Mouse (Mus musculus) embryonic facial prominence, embryonic 12.5 days (tissue): ENCODE measurements around the gene Gm973. TPM values are rescaled to one million over a fixed set of nuclear protein-coding genes. Genes with fewer than 3 reads are reported as not detected.
"Not testable (repeated sequence)": the region's sequence is repeated elsewhere in the genome, so short reads cannot be mapped to it uniquely, and the experiment has no call there.

Source experiments
- ATAC-seq: fragments of 200-750 bp; cut with Nextera tagmentation; 2 replicates; pipeline ENCODE4 v1.8.0; 2017; ENCODE audit not compliant: insufficient number of reproducible peaks, insufficient read depth, low FRiP score, low TSS enrichment
- H3K27ac ChIP-seq: fragments of 300-500 bp; sonication (generic); 2 replicates; pipeline ENCODE4 v1.5.1; 2016; ENCODE audit warnings: mild to moderate bottlenecking
- H3K27me3 ChIP-seq: fragments of 300-500 bp; sonication (generic); 2 replicates; pipeline ENCODE4 v1.6.1; 2016; ENCODE audit warnings: mild to moderate bottlenecking, moderate library complexity
- H3K36me3 ChIP-seq: fragments of 300-500 bp; sonication (generic); 2 replicates; pipeline ENCODE4 v1.6.1; 2016; ENCODE audit warnings: mild to moderate bottlenecking
- H3K4me1 ChIP-seq: fragments of 300-500 bp; sonication (generic); 2 replicates; pipeline ENCODE4 v1.6.1; 2016
- H3K4me2 ChIP-seq: fragments of 300-500 bp; sonication (generic); replicated peaks from 2 replicates; pipeline ENCODE4 v1.6.1; 2016; ENCODE audit warnings: mild to moderate bottlenecking, moderate library complexity
- H3K4me3 ChIP-seq: fragments of 300-500 bp; sonication (generic); 2 replicates; pipeline ENCODE4 v1.5.1; 2016; ENCODE audit warnings: mild to moderate bottlenecking
- H3K9ac ChIP-seq: fragments of 300-500 bp; sonication (generic); 2 replicates; pipeline ENCODE4 v1.6.1; 2016; ENCODE audit warnings: mild to moderate bottlenecking, moderate library complexity
- H3K9me3 ChIP-seq: fragments of 300-500 bp; sonication (generic); 2 replicates; pipeline ENCODE4 v1.6.1; 2016; ENCODE audit warnings: mild to moderate bottlenecking, moderate library complexity
- WGBS: fragments of 180-500 bp; shearing (Covaris S2); methylation state at CpG from one replicate; pipeline ENCODE4 v1.1.7; 2016; 5-methylcytosine and 5-hydroxymethylcytosine counted together
- polyA plus RNA-seq: library from polyadenylated mRNA; unstranded; fragments of >200 nt; fragmentation: Nextera tagmentation; extraction: Ambion mirVana; gene quantifications from 2 replicates; pipeline ENCODE4 v1.2.1, GENCODE M21; 2016

Gm973 gene
- polyA plus RNA-seq, 1 experiment from 2014 or later: 0.82 TPM

- no peak for ATAC-seq
- no peak overlapping the region for H3K9ac ChIP-seq
- H3K4me2 ChIP-seq: no peak overlapping the region
- H3K9me3 ChIP-seq: no peaks in the 10 kb centered on the region
- H3K4me3 ChIP-seq: no peak overlapping the region
- H3K27ac ChIP-seq: no peak overlapping the region
- no peaks in the 10 kb centered on the region for H3K36me3 ChIP-seq
- no peaks in the 10 kb centered on the region for H3K27me3 ChIP-seq
- no peaks in the 10 kb centered on the region for H3K4me1 ChIP-seq
- WGBS: 39% methylated on average over 6 of the region's 6 CpGs
These were observed 97.7 kb downstream of the Gm973 start for GRCm38 (mm10) chr1:59613795-59614194.

DNA sequence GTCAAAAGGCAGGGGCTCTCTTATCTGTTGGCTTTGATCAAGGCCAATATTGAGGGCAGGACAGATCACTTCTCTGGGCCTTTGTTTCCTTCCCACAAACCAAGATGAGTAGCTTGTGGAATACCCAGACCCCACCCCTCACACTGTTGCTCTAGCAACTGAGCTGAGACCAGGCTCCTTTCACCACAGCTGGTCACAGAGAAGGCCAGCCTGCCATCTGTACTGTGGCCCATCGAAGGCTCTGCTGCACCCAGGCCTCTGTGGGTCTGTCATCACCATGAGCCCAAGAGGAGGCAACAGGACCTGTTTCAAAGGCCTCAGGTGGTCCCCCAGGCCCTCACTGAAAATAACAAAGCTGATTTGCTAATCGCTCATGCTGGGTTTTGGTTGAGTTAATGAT is 99.0 kb downstream of the Gm973 start:
- H3K36me3 ChIP-seq: no peaks in the 10 kb centered on the region
- ATAC-seq: 0 out of 2 replicates have a peak, but pooled peaks have one; percentile 52
- H3K4me3 ChIP-seq: no peak overlapping the region
- no peak overlapping the region for H3K27ac ChIP-seq
- H3K4me2 ChIP-seq: no peak overlapping the region
- WGBS: 83% methylated on average over 2 of the region's 2 CpGs
- no peaks in the 10 kb centered on the region for H3K4me1 ChIP-seq
- no peaks in the 10 kb centered on the region for H3K27me3 ChIP-seq
- H3K9ac ChIP-seq: no peak overlapping the region
- H3K9me3 ChIP-seq: no peaks in the 10 kb centered on the region

DNA sequence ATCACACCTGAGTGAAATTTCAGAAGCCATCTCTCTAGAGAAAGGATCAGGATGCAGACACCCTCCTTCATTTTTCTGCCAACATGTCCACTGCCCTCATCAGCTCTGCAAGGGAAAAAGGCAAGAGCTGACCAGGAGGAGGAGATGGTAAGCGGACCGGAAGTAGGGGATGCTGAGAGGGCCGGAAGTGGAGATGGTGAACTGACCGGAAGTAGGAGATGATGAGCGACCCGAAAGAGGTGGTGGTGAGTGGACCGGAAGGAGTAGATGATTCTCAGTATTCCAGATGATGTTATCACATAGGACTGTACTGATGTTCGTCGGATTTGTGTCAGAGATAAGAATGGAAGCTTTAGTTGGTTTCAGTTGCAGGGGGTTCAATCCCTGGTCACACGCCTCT is 103.1 kb downstream of the Gm973 start:
- no peak overlapping the region for H3K27ac ChIP-seq
- H3K4me3 ChIP-seq: no peak overlapping the region
- WGBS: 90% methylated on average over 10 of the region's 10 CpGs
- H3K4me2 ChIP-seq: no peak overlapping the region
- H3K36me3 ChIP-seq: no peaks in the 10 kb centered on the region
- no peaks in the 10 kb centered on the region for H3K4me1 ChIP-seq
- H3K9me3 ChIP-seq: no peaks in the 10 kb centered on the region
- no peak for ATAC-seq
- no peak overlapping the region for H3K9ac ChIP-seq
- no peaks in the 10 kb centered on the region for H3K27me3 ChIP-seq

GRCm38 (mm10) chr1:59623325-59624017 is 107.4 kb downstream of the Gm973 start:
- Histone ChIP-seq H3K4me1 (no peaks in the 10 kb centered on the region), H3K27ac (no peak overlapping the region), H3K4me3 (no peak overlapping the region), H3K27me3 (no peaks in the 10 kb centered on the region), H3K9ac (no peak overlapping the region), H3K36me3 (no peaks in the 10 kb centered on the region), H3K4me2 (no peak overlapping the region), H3K9me3 (no peaks in the 10 kb centered on the region)
- WGBS: 33% methylated on average over 5 of the region's 5 CpGs
- ATAC-seq: peak; percentile 79; the same call in 1 of the 2 replicates

- Histone ChIP-seq H3K36me3 (no peaks in the 10 kb centered on the region), H3K4me1 (0 out of 2 replicates have a peak, but pooled peaks cover 4% of the 10 kb centered on the region), H3K27me3 (no peaks in the 10 kb centered on the region), H3K4me3 (no peak overlapping the region), H3K27ac (no peak overlapping the region), H3K4me2 (no peak overlapping the region), H3K9me3 (no peaks in the 10 kb centered on the region), H3K9ac (no peak overlapping the region)
- no peak for ATAC-seq
- 92% methylated on average over 5 of the region's 5 CpGs for WGBS
These were observed 109.3 kb downstream of the Gm973 start for GRCm38 (mm10) chr1:59625410-59625809.

GRCm38 (mm10) chr1:59629194-59629593 is 113.1 kb downstream of the Gm973 start:
- H3K27me3 ChIP-seq: no peaks in the 10 kb centered on the region
- H3K36me3 ChIP-seq: no peaks in the 10 kb centered on the region
- H3K4me3 ChIP-seq: no peak overlapping the region
- no peaks in the 10 kb centered on the region for H3K9me3 ChIP-seq
- H3K9ac ChIP-seq: no peak overlapping the region
- 34% methylated on average over 6 of the region's 6 CpGs for WGBS
- H3K4me2 ChIP-seq: no peak overlapping the region
- H3K27ac ChIP-seq: no peak overlapping the region
- ATAC-seq: no peak
- H3K4me1 ChIP-seq: peaks cover 13% of the 10 kb centered on the region; the same call in 1 of the 2 replicates

- H3K27me3 ChIP-seq, H3K4me3 ChIP-seq, H3K27ac ChIP-seq, H3K36me3 ChIP-seq, ATAC-seq, H3K9me3 ChIP-seq, H3K9ac ChIP-seq, H3K4me2 ChIP-seq: not testable (repeated sequence)
- peaks cover 13% of the 10 kb centered on the region; the same call in 1 of the 2 replicates for H3K4me1 ChIP-seq
- 89% methylated on average over 6 of the region's 6 CpGs for WGBS
These were observed 114.3 kb downstream of the Gm973 start for GRCm38 (mm10) chr1:59630356-59630755.

DNA sequence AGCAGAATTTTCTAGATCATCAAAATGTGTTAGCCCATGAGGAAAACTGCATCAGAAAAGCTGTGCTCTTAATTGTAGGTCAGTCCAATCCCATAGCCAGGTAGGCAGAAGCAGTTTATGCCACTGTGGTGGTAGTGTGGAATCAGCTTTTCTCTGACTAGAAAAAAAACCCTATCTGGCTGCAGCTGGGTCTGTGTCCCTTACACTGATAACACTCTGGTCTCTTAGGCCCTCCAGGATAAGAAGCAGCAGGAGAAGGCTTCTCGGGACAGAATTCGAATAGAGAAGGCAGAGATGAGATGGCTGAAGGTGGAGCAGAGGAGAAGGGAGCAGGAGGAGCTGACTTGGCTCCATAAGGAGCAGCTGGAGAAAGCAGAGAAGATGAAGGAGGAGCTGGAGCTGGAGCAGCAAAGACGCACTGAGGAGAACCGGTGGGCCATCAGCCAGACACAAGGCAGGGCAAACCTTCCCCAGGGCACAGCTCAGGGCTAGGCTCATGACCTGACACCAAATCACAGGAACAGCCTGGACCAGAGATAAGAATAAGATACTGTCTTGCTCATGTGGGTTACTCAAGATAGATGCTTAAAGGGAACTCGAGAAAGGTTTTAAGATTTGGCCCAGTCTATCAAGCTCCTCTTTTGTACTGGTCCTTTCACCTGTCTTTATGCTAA is 116.1 kb downstream of the Gm973 start:
- Histone ChIP-seq H3K9me3 (no peaks in the 10 kb centered on the region), H3K4me2 (no peak overlapping the region), H3K27me3 (no peaks in the 10 kb centered on the region), H3K4me3 (no peak overlapping the region), H3K4me1 (peaks cover 13% of the 10 kb centered on the region; the same call in 1 of the 2 replicates), H3K9ac (no peak overlapping the region), H3K27ac (no peak overlapping the region), H3K36me3 (no peaks in the 10 kb centered on the region)
- 85% methylated on average over 5 of the region's 5 CpGs for whole genome bisulfite sequencing
- no peak for ATAC-seq

DNA sequence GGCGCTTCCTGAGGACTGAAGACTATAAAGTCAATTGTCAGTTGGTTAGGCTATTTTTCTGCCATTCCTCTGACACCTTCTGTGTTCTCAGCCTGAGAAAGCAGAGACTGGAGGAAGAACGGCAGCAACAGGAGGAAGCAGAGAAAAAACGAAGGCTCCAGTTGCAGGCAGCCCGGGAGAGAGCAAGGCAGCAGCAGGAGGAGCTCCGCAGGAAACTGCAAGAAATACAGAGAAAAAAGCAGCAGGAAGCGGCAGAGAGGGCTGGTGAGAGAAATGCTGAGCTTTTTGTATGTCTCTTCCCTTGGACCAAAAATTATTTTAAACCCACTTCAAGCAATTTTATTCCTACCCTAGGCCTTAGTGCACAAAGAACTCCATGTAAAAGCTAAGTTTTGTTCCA is 117.0 kb downstream of the Gm973 start:
- no peaks in the 10 kb centered on the region for H3K9me3 ChIP-seq
- 12% methylated on average over 6 of the region's 6 CpGs for WGBS
- H3K4me3 ChIP-seq: no peak overlapping the region
- no peaks in the 10 kb centered on the region for H3K36me3 ChIP-seq
- H3K4me1 ChIP-seq: peaks cover 13% of the 10 kb centered on the region; the same call in 1 of the 2 replicates
- ATAC-seq: no peak
- peak overlapping the region; percentile 30 for H3K4me2 ChIP-seq
- H3K27ac ChIP-seq: peak overlapping the region; percentile 83
- H3K27me3 ChIP-seq: no peaks in the 10 kb centered on the region
- 0 out of 2 replicates have a peak overlapping the region, but pooled peaks have one; percentile 19 for H3K9ac ChIP-seq

- Histone ChIP-seq H3K4me1 (peaks cover 9% of the 10 kb centered on the region; the same call in 1 of the 2 replicates), H3K9ac (no peak overlapping the region), H3K27me3 (no peaks in the 10 kb centered on the region), H3K36me3 (0 out of 2 replicates have a peak, but pooled peaks cover 7% of the 10 kb centered on the region), H3K27ac (no peak overlapping the region), H3K4me2 (no peak overlapping the region), H3K4me3 (no peak overlapping the region), H3K9me3 (no peaks in the 10 kb centered on the region)
- WGBS: 68% methylated on average over 1 of the region's 1 CpGs
- ATAC-seq: no peak
These were observed 120.3 kb downstream of the Gm973 start for GRCm38 (mm10) chr1:59636349-59636748.

- no peak for ATAC-seq
These were observed 122.3 kb downstream of the Gm973 start for GRCm38 (mm10) chr1:59638371-59638770.

GRCm38 (mm10) chr1:59642488-59642887 is 126.4 kb downstream of the Gm973 start:
- ATAC-seq: no peak
- Histone ChIP-seq H3K4me3 (no peak overlapping the region), H3K9me3 (no peaks in the 10 kb centered on the region), H3K9ac (no peak overlapping the region), H3K4me1 (no peaks in the 10 kb centered on the region), H3K36me3 (peaks cover 35% of the 10 kb centered on the region), H3K27ac (no peak overlapping the region), H3K27me3 (no peaks in the 10 kb centered on the region), H3K4me2 (no peak overlapping the region)
- WGBS: 91% methylated on average over 1 of the region's 1 CpGs

More at GRCm38 (mm10) chr1:59638371-59638770, 122.3 kb downstream of the Gm973 start:
- no peak overlapping the region for H3K27ac ChIP-seq
- no peak overlapping the region for H3K4me3 ChIP-seq
- no peak overlapping the region for H3K4me2 ChIP-seq
- peaks cover 8% of the 10 kb centered on the region; the same call in 1 of the 2 replicates for H3K4me1 ChIP-seq
- no peaks in the 10 kb centered on the region for H3K27me3 ChIP-seq
- 79% methylated on average over 3 of the region's 3 CpGs for WGBS
- no peaks in the 10 kb centered on the region for H3K9me3 ChIP-seq
- no peak overlapping the region for H3K9ac ChIP-seq
- peaks cover 20% of the 10 kb centered on the region for H3K36me3 ChIP-seq
